Mouse (Mus musculus): ENCODE results near the gene Ino80e.
A peak's percentile ranks its signal among the peaks of the same experiment; 100 is the strongest.

The Ino80e gene

DNA sequence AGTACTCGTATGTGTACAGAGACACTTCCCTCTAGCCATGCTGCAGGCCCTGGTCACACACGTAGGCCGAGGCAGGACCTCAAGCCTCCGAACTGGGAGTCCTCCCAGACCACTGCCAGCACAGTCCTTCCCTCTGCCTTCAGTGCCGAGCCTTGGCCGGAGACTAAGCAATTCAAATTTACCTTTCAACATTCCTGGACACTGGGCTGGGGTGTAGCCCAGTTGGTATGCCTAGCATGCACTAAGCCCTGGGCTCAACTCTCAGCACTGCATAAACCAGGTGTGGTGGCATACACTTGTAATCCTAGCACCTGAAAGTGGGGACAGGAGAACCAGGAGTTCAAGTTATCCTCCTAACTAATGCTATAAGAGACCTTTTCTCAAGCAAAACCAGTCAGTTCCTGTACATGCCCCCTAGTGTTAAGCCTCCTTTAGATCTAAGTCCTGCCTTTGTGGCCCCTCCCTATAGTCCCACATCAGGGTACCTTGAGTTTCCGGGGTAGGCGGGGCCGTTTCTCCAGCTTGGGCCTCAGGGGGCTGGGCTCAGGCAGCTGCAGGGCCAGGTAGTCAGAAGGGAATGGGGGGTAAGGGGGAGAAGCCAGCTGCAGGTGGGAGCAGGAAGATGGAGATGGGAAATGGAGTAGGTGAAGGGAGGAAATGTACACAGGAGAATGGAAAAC is 5.3 kb downstream of the Ino80e start:
- no peak for DNase-seq (ENCODE audit: low spot score in 2 of 2)

DNA sequence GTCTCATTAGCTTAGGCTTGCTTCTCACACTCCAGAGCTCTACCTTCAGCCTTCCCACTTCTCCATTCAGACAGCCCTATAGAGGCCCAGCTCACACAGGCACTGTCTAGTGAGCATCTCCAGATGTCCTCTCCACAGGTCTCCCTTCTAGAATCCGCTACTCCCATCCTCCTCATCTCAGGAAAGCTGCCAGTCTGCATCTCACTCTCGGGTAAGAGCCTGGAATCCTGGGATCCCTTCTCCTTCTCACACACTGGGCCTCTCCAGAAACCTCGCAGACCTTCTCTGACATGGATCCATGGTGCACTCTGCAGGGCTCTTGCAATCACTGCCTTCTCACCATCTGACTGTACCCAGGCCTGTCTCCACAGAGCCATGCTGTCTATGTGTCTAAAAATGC is 6.5 kb downstream of the Ino80e start:
- DNase-seq (ENCODE audit: low spot score in 2 of 2): no peak

- no peak for DNase-seq (ENCODE audit: low spot score in 2 of 2)
Observed at GRCm38 (mm10) chr7:126853454-126853853, 8.7 kb downstream of the Ino80e start.

- no peak for DNase-seq (ENCODE audit: low spot score in 2 of 2)
Observed at GRCm38 (mm10) chr7:126851192-126851591, 11.0 kb downstream of the Ino80e start.

DNA sequence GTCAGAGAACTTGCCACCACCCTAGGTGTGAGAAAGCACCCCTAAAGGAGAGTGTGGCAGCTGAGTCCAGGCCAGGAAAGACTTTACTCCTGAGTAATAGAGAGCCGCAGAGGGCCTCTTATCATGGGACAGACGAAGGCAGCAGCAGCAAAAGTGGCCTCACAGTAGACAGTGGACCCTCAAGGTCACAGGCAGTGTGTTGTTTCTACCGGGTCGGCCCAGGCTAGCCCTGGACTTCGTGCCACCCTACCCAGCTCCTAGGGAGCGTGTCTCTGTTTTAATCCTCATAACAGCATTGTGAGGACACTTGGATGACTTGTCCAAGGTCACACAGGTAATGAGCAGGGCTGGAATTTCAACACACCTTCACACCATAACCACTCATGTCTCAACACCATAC is 12.0 kb downstream of the Ino80e start:
- no peak for DNase-seq (ENCODE audit: low spot score in 2 of 2)

DNA sequence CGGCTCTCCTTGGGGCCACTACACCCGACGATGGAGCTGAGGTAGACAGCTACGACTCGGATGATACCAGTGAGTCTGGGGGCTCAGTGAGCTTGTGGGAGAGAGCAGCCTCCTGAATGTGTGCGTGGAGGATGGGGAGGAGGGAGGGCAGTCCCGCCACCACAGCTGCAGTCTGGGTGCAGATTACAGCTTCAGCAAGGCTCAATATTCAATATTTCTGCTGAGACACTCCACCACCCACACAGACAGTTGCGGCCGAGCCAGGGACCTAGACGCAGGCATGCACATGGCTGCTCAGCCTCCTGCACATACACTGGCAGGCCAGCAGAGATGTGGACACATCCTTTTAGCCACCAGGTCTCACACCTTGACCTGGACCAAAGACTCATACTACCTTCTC is 13.4 kb downstream of the Ino80e start:
- no peak for DNase-seq (ENCODE audit: low spot score in 2 of 2)

DNA sequence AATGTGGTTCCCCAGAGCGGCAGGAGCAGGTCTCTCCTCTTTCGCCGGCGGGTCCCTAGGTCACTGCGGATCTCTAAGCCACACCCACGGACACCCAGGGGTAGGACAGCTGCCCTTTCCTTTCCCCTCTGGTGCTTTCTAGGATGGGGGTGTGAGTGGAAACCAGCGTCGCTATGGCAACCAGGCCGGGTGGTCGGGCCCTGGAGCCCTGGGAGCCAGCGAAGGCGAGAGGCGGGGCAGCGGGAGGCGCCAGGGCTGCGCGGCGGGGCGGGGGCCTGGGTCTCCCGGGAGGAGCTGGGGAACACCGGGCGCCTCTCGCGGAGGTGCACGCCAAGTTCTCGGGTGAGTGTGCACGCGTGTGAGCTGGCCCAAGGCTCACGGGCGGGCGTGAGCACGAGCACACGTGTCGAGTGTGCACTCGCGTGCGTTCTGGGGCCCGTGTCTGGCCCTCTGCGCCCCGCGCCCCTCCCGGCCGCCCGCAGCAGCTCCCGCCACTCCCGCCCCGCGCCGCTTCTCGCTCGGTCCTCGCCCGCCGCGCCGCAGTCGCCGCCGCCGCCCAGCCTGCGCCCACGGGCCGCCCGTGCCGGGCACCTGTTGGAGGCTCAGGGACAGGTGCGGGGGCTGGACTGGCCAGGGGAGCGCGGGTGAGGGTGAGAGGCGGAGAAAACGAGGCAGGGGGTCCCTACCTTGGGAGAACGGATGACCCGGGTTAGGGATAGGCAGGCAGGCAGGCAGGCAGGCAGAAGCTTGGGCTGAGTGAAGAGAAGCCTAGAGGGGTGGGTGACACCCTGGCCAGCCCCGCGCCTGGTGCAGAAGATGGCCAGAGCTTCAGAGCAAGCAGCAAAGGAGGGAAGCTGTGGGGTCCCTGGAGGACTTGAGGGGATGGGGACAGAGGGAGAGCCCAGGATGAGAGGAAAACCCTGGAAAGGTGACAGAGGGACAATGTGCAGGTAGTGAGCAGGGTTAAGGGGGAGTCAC is 14.5 kb downstream of the Ino80e start:
- peak in 1 of 2 experiments; percentile 55 for DNase-seq (ENCODE audit: low spot score in 2 of 2)

DNA sequence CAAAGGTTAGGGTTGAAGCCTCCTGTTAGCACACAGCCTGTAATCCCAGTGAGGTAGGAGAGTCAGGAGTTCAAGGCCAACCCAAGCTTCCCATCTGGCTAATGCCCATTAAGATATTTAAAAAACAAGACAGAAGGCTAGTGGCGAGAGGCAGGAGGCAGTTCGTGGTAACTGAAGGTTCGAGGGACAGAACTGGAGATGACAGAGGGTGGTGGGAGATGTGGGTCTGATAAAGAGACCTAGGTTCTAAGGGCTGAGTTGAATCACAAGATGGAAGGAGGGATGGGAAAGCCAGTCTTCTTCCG is 15.1 kb downstream of the Ino80e start, which contains the start of gene Doc2a:
TSS of gene Doc2a (plus strand) at position 301 of the 305 bp plus-strand sequence.
- DNase-seq (ENCODE audit: low spot score in 2 of 2): no peak

GRCm38 (mm10) chr7:126845516-126845915 is 16.7 kb downstream of the Ino80e start:
- no peak for DNase-seq (ENCODE audit: low spot score in 2 of 2)

GRCm38 (mm10) chr7:126843276-126843675 is 18.9 kb downstream of the Ino80e start:
- no peak for DNase-seq (ENCODE audit: low spot score in 2 of 2)

GRCm38 (mm10) chr7:126833294-126833693 is 28.9 kb downstream of the Ino80e start:
- no peak for DNase-seq (ENCODE audit: low spot score in 2 of 2)

GRCm38 (mm10) chr7:126832036-126832598 is 30.1 kb downstream of the Ino80e start:
- peak in 1 of 2 experiments; percentile 76 for DNase-seq (ENCODE audit: low spot score in 2 of 2)

DNA sequence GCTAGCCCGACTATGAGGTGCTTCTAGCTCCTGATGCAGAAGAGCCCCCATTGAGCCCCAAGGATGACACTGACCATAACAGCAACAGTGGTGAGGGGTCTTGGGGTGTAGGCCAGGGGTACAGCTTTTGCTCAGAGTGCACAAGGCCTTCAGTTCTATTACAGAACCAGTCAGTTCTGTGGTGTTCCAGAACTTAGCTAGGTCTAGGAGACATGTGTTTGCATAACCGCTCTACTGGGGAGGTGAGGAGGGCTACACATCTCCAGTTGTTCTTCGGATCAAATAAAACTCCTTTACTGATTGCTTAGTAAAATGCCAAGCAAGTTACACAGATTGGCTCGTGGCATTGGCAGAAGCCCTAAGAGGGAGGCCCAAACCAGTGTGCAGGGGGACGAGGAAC is 30.6 kb downstream of the Ino80e start, which contains the start of gene 4930451I11Rik:
TSS of gene 4930451I11Rik (minus strand) at position 101 of the 400 bp plus-strand sequence.
- DNase-seq (ENCODE audit: low spot score in 2 of 2): no peak

GRCm38 (mm10) chr7:126825952-126826351 is 36.2 kb downstream of the Ino80e start:
- DNase-seq (ENCODE audit: low spot score in 2 of 2): no peak

DNA sequence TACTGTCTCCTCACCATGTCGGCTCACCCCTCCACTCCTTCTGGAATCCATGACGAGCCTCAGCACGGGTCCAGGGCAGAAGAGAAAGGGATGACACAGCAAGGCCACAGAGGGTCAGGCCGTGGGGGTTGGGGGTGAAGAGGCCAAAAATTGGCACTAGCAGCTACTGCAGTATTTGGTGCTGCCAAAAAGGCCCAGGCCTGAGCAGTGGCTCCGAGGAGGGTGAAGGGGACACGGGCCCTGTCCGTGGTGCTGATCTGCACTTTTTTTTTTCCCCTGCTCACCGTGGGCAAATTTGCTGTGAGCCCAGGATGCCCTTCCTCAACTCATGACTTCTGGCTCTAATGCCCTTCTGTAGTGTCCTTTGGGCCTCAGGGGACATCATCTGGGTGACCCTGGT is 36.8 kb downstream of the Ino80e start:
- no peak for DNase-seq (ENCODE audit: low spot score in 2 of 2)

GRCm38 (mm10) chr7:126823940-126824339 is 38.2 kb downstream of the Ino80e start:
- no peak for DNase-seq (ENCODE audit: low spot score in 2 of 2)

- DNase-seq (ENCODE audit: low spot score in 2 of 2): peak in 1 of 2 experiments; percentile 34
Observed at GRCm38 (mm10) chr7:126823202-126823711, 38.9 kb downstream of the Ino80e start.

- DNase-seq (ENCODE audit: low spot score in 2 of 2): no peak
Observed at GRCm38 (mm10) chr7:126822741-126823140, 39.4 kb downstream of the Ino80e start.

DNA sequence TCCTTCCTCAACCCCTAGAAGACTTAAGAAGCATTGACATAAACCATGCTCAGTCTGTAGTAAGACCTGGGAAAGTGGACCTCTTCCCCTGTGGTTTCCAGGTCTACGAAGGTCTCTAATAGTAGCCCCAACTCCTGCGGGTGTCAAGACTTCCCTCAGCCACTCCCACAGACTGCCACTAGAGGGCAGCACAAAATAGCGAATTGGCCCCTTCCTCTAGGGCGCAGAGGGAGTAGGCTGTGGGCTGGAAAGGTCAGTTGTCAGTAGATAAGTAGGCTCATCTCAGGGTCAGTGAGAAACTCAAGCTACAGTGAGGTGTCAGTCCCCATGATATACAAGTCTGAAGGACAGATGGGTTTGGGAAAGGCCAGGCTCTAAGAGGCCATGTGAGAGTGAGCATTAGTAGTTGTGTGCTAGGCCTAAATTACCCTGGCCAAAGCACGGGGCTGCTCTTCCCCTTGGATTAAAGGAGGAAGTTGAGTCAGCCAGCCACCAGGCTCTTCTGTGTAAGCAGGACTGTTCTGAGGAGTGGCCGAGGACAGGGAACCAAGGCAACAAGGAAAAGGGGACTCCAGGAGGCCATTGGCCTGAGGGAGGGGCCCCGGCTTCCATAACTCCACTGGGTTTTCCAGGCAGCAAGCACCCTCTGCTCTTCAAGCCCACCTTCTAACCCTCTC is 40.2 kb downstream of the Ino80e start:
- peak in 1 of 2 experiments; percentile 72 for DNase-seq (ENCODE audit: low spot score in 2 of 2)

GRCm38 (mm10) chr7:126818818-126819217 is 43.4 kb downstream of the Ino80e start:
- no peak for DNase-seq (ENCODE audit: low spot score in 2 of 2)

DNA sequence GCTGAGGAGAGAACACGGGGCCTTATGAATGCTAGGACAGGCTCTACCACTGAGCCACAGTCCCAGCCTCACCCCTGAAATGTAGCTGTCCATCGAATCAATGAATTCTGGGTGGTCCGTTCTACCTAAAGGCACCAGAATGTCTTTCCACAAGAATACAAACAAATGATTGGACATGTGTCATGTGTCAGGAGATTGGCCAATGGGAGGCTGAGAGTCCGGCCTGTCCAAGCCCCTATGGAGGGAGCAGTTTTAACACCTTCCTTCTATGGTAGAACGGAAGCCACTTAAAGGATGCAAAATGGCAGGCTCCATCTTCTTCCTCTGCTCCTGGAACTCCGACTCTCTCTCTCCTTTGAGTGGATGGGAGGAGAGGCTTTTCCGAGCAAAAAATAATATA is 44.6 kb downstream of the Ino80e start:
- no peak for DNase-seq (ENCODE audit: low spot score in 2 of 2)

GRCm38 (mm10) chr7:126816494-126816893 is 45.7 kb downstream of the Ino80e start:
- DNase-seq (ENCODE audit: low spot score in 2 of 2): no peak
